Mouse (Mus musculus): ENCODE measurements around the gene Inhbe.

DNA sequence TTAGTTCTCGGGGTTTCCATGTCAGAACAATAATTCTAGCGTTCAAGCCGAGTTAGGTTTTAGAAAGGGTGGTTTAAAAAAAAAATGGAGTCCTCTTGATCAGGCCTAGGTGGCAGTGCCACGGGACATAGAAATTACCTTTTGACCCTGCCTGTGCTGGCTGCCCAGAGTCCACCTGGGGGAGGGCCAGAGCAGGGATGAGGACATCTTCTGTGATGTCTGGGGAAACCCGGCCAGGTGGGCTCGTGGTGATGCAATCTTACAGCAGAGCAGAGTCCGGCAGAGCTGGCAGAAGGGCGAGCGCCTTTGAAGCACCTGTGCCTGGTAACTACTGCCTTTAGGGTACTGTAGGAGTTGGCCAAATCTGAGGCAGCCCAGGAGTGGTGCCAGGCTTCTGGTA lies 2.0 kb downstream of the Inhbe start:
- TF ChIP-seq CTCF (IDR thresholded peaks at IDR 0.05) = no peak
- no peak for TF ChIP-seq EP300 (IDR thresholded peaks at IDR 0.05)
